ENCODE assay signal across 7 mouse cellular contexts in the genomic region with DNA sequence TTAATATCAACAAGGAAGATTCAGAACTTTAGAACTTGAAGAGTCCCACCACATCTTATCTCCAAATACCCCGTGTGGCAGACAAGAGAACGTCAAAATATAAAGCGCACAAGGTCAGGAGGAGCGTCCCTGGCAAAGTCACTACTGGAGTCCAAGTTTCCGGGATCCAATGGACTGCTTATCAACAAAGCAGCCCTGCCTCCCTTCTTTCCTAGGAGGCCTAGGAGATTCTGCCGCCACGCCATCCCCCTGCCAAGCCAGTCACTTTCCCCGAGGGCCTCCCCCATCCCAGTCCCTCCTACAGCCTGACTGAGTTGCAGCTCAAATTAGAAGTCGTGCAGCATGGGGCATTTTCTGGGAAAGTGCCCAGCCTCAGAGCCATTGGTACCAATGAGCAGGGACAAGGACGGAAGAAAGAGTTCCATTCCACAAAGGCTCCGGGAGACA. TPM values are rescaled to one million over a fixed set of nuclear protein-coding genes. Genes with fewer than 3 reads are reported as not detected.
DNase-seq lines count a peak whose midpoint lies in the region; ATAC-seq and TF ChIP-seq lines count a peak whose summit lies in the region.

No protein-coding gene starts in this region.

- H3K9me3 ChIP-seq in G1E (replicated peaks), result no peaks in the 10 kb centered on the region
- no peaks in the 10 kb centered on the region for H3K9me3 ChIP-seq in hindbrain, embryonic 14.5 days (ENCODE audit: control insufficient read depth, low read length)
- no peaks in the 10 kb centered on the region for H3K9me3 ChIP-seq in midbrain, embryonic 14.5 days (ENCODE audit: control insufficient read depth, low read length)

- peaks cover 4% of the 10 kb centered on the region for H3K36me3 ChIP-seq in G1E (replicated peaks)
- no peaks in the 10 kb centered on the region for H3K36me3 ChIP-seq in hindbrain, embryonic 14.5 days (replicated peaks; ENCODE audit: control insufficient read depth, insufficient read depth)
- no peaks in the 10 kb centered on the region for H3K36me3 ChIP-seq in midbrain, embryonic 14.5 days (ENCODE audit: control insufficient read depth, insufficient read depth, low read length)
- H3K36me3 ChIP-seq in testis, adult 2 months (ENCODE audit: control insufficient read depth, insufficient read depth, low read length), result no peaks in the 10 kb centered on the region

- H3K9ac ChIP-seq in hindbrain, embryonic 14.5 days, result peak overlapping the region; percentile 88
- peak overlapping the region; percentile 73 for H3K9ac ChIP-seq in midbrain, embryonic 14.5 days (replicated peaks; ENCODE audit: low read length)

- H3K4me2 ChIP-seq in hindbrain, embryonic 14.5 days (replicated peaks), result peak overlapping the region; percentile 98
- peak overlapping the region; percentile 76 for H3K4me2 ChIP-seq in midbrain, embryonic 14.5 days (ENCODE audit: low read length)

- H3K27ac ChIP-seq in hindbrain, embryonic 14.5 days, result peak overlapping the region; percentile 80
- peak overlapping the region; percentile 75 for H3K27ac ChIP-seq in midbrain, embryonic 14.5 days (replicated peaks; ENCODE audit: low read depth, low read length)
- peak overlapping the region; percentile 73; the same call in 1 of the 2 replicates for H3K27ac ChIP-seq in testis, adult 2 months (ENCODE audit: control insufficient read depth, insufficient read depth, low read depth, low read length)

- H3K4me3 ChIP-seq in G1E (ENCODE audit: low read depth, low read length), result peak overlapping the region; percentile 91
- peak overlapping the region; percentile 84 for H3K4me3 ChIP-seq in hindbrain, embryonic 14.5 days (replicated peaks; ENCODE audit: low read length)
- H3K4me3 ChIP-seq in midbrain, embryonic 14.5 days (replicated peaks; ENCODE audit: low read depth, low read length), result peak overlapping the region; percentile 77
- H3K4me3 ChIP-seq in testis, adult 2 months (ENCODE audit: control insufficient read depth, low read depth, low read length), result peak overlapping the region; percentile 90

- H3K27me3 ChIP-seq in G1E (ENCODE audit: insufficient read depth, low read length), result no peaks in the 10 kb centered on the region
- H3K27me3 ChIP-seq in hindbrain, embryonic 14.5 days (ENCODE audit: control insufficient read depth, insufficient read depth, low read length), result no peaks in the 10 kb centered on the region
- H3K27me3 ChIP-seq in midbrain, embryonic 14.5 days (ENCODE audit: control insufficient read depth, insufficient read depth, low read length), result no peaks in the 10 kb centered on the region
- H3K27me3 ChIP-seq in testis, adult 2 months (ENCODE audit: control insufficient read depth, insufficient read depth, low read length), result no peaks in the 10 kb centered on the region

- peaks cover 39% of the 10 kb centered on the region for H3K4me1 ChIP-seq in G1E (ENCODE audit: insufficient read depth, low read depth, low read length)
- peaks cover 14% of the 10 kb centered on the region for H3K4me1 ChIP-seq in hindbrain, embryonic 14.5 days (replicated peaks; ENCODE audit: control insufficient read depth, insufficient read depth, low read length)
- H3K4me1 ChIP-seq in midbrain, embryonic 14.5 days (ENCODE audit: control insufficient read depth, insufficient read depth, low read length), result peaks cover 10% of the 10 kb centered on the region
- H3K4me1 ChIP-seq in testis, adult 2 months (ENCODE audit: control insufficient read depth, insufficient read depth, low read length), result peaks cover 8% of the 10 kb centered on the region

- no peak for DNase-seq in G1E (ENCODE audit: low spot score)
- DNase-seq in adrenal gland, postnatal 25 days, result peak; percentile 37
- DNase-seq in frontal cortex, postnatal 10 days (ENCODE audit: low spot score in 2 of 2), result peak; percentile 49 to 51
- DNase-seq in hindbrain, embryonic 14.5 days (ENCODE audit: low spot score), result no peak
- peak; percentile 45 to 85 for DNase-seq in left cerebral cortex, postnatal 25 days (ENCODE audit: low spot score in 2 of 2)
- peak; percentile 20 for DNase-seq in midbrain, embryonic 14.5 days

- 27% methylated on average over 11 of the region's 11 CpGs for WGBS in hindbrain, embryonic 14.5 days
- 30% methylated on average over 11 of the region's 11 CpGs for WGBS in midbrain, embryonic 14.5 days

- intact Hi-C loops in left cerebral cortex, postnatal 25 days (cut with DNase I), result loop anchor here (2.0 to 5.0 kb wide), 2 partner anchors 45 to 65 kb away; partner anchors contain the start of gene Gid4

- no peak for TF ChIP-seq CTCF in G1E (IDR thresholded peaks at IDR 0.05; ENCODE audit: low read depth, low read length)
- TF ChIP-seq CTCF in testis, adult 2 months (IDR thresholded peaks at IDR 0.05; ENCODE audit: control insufficient read depth, insufficient read depth, insufficient replicate concordance, low read depth, low read length), result no peak

- 0 out of 2 replicates have a peak, but pooled peaks have one; percentile 14 for TF ChIP-seq POLR2A in testis, adult 2 months (IDR thresholded peaks at IDR 0.05; ENCODE audit: control insufficient read depth, low read depth, low read length)

- no peak for ATAC-seq in G1E (ENCODE audit: extremely low read depth, insufficient number of reproducible peaks, low FRiP score, poor library complexity, severe bottlenecking)
- ATAC-seq in hindbrain, embryonic 14.5 days (ENCODE audit: low FRiP score), result no peak
- ATAC-seq in midbrain, embryonic 14.5 days (ENCODE audit: low FRiP score, low TSS enrichment), result no peak

RNA-seq across cellular contexts. Expression of gene Tom1l2, which starts 0.8 kb away (rescaled TPM):
- total RNA-seq in G1E (2014; fragmentation: Nextera tagmentation) (20.4 and 24.8 TPM in 2 replicates), G1E (2017) (7.8 and 8.1 TPM in 2 replicates)
- polyA plus RNA-seq in G1E (2012), result 19.0 and 20.9 TPM in 2 replicates
- total RNA-seq in adrenal gland, postnatal 25 days (2021), result 74.6 and 95.4 TPM in 2 replicates
- 47.3 and 49.0 TPM in 2 replicates for polyA plus RNA-seq in hindbrain, embryonic 14.5 days (2014; fragmentation: Nextera tagmentation; extraction: Ambion mirVana)
- total RNA-seq in left cerebral cortex, postnatal 25 days (2021), result 100 to 1,000 TPM; 200 to 203 TPM
- 48.5 and 50.9 TPM in 2 replicates for polyA plus RNA-seq in midbrain, embryonic 14.5 days (2014; fragmentation: Nextera tagmentation; extraction: Ambion mirVana)
- polyA plus RNA-seq in testis, adult 2 months (2012; rRNA removed), result 18.5 and 22.3 TPM in 2 replicates

RNA-seq across cellular contexts. Expression of gene Drc3, which starts 1.2 kb away (rescaled TPM):
- total RNA-seq in G1E (2014; fragmentation: Nextera tagmentation) (1.1 TPM in 1 of 2 replicates, not detected in the other), G1E (2017) (0.99 and 1.4 TPM in 2 replicates)
- 0.07 TPM in 2 replicates for polyA plus RNA-seq in G1E (2012)
- total RNA-seq in adrenal gland, postnatal 25 days (2021), result 0.81 and 2.3 TPM in 2 replicates
- polyA plus RNA-seq in hindbrain, embryonic 14.5 days (2014; fragmentation: Nextera tagmentation; extraction: Ambion mirVana), result 6.1 and 6.9 TPM in 2 replicates
- 10 to 100 TPM in 1 of 2 experiments, 1 to 10 TPM in 1; 9.1 to 11.1 TPM for total RNA-seq in left cerebral cortex, postnatal 25 days (2021)
- polyA plus RNA-seq in midbrain, embryonic 14.5 days (2014; fragmentation: Nextera tagmentation; extraction: Ambion mirVana), result 5.3 and 6.1 TPM in 2 replicates
- 62.2 and 70.2 TPM in 2 replicates for polyA plus RNA-seq in testis, adult 2 months (2012; rRNA removed)

Comparison
In these comparisons a context has a peak if more than half of its experiments do, and no peak if none do; other contexts are left out.
1. DNase-seq: peak in adrenal gland, postnatal 25 days (single experiment), frontal cortex, postnatal 10 days (2 of 2), left cerebral cortex, postnatal 25 days (2 of 2) and midbrain, embryonic 14.5 days (single experiment); none in G1E (single experiment) and hindbrain, embryonic 14.5 days (single experiment).
2. Peak in every context shown above with its lines, with median percentiles within 50 percentile points of each other: H3K4me3 ChIP-seq and H3K27ac ChIP-seq.